Mouse (Mus musculus): Measurements from ENCODE around the gene Adam17.

The Adam17 gene

DNA sequence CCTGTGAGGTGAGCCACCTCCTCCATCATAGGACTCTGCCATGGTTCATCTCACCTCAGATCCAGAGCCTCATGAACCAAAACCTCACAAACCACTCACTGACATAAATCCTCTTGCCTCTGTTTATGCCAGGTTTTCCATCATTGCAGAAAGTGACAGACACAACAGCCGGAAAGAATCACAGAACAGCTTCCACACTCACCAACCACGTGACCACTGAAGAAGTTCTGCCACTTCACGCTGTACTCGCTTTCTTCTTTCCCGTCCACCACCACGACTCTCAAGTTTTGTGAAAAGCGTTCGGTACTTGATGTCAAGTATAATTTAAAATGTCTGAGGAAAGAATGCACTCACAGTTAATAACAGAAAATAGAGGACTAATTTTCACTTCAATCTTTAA, 19.8 kb downstream of the Adam17 start:
- DNase-seq, result no peak

DNA sequence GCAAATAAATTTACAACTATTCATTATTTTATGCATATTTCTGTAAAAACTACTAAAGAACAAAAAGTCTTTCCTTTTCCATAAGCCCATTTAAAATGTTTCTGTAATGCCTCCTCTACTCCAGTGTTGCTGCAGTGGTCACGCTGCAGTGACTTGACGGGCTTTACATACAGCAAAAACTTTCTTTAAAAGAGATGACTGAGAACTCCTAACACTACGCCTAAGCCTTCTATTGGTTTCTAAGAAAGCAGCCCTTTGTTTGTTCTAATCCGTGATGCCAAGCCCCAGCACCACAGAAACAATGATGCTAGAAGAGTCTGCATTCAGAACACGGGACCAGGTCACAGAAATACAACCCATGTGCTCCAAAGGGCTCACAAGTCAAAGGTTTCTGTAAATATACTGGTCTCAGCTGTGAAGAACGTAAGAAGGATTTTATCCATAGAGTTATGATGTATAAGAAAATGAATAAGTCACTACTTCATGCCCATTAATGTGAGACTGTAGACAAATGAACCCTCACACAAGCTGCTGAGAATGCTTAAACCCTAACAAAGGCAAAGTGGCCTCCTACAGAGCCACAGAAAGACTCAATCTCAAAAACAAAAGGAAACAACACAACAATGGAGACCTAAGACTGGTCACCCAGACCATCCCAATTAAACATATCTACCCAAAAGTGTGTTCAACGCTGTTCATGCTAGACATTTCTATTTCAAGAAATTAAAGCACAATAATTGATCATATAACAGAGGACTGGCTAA, 23.1 kb downstream of the Adam17 start:
- DNase-seq, result no peak

- no peak for DNase-seq
Measured at GRCm38 (mm10) chr12:21346972-21347371, 26.5 kb downstream of the Adam17 start.

DNA sequence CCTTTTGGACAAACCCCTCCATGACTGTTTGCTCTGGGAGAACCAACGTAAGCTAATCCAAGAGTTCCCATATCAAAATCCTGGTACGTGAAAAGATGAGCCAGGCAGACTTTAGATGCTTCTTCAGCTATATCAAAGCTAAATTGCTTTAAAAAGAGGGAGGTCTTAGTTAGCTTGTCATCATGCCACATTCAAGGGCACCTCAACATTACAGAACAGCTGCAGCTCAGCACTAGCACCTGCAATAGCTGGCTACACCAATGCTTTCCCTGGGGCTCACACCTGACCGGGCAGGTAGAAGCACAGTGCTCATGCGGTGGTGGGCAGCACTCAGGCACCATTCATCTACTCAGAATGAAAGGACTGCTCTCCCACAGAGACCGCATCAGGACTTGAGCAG, 32.8 kb downstream of the Adam17 start:
- DNase-seq, result no peak

- DNase-seq, result no peak
Measured at GRCm38 (mm10) chr12:21337171-21337570, 36.3 kb downstream of the Adam17 start.

DNA sequence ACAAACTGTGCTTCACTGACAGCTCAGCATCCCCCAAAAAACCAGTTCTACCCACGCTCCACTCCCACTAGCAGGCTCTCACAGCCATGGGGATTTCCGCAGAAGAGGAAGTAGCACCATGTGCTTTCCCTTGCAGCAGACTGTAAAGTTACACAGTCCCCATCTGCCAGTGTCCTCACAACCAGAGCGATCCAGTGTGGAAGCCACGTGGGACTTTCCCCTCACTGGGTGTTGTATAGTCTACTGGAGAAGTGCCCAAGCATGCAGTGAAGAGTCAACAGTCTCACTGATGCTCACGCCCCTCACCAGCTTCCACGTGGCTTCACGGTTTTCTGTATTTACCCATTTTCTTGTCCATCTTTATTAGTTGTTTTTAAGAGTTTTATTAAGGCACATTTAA, 37.6 kb downstream of the Adam17 start:
- DNase-seq, result no peak

- DNase-seq, result no peak
Measured at GRCm38 (mm10) chr12:21333766-21334165, 39.7 kb downstream of the Adam17 start.

- DNase-seq, result no peak
Measured at GRCm38 (mm10) chr12:21333021-21333420, 40.4 kb downstream of the Adam17 start.

DNA sequence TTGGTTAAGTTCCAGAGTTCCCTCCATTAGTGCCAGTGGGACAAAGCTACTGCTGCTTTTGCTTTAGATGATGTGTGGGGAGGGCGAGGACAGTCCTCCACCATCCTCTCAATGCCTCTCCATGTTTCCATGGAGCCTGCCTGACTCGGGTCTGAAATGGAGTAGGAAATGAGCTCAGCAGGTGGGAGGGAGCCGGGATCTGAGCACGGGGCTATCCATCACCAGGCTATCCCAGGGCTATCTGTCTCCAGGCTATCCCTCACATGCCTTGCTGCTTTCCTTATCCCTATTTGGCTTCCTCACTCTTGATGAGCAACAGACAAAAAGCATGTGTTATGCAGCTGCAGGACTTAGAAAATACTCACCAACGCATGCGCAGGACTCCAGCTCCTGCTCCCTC, 41.7 kb downstream of the Adam17 start:
- no peak for DNase-seq

- DNase-seq, result no peak
Measured at GRCm38 (mm10) chr12:21330961-21331576, 42.4 kb downstream of the Adam17 start.

GRCm38 (mm10) chr12:21329661-21330400, 43.6 kb downstream of the Adam17 start:
- no peak for DNase-seq

GRCm38 (mm10) chr12:21326325-21326724, 47.1 kb downstream of the Adam17 start:
- DNase-seq, result no peak

GRCm38 (mm10) chr12:21325266-21325665, 48.2 kb downstream of the Adam17 start:
- DNase-seq, result no peak

DNA sequence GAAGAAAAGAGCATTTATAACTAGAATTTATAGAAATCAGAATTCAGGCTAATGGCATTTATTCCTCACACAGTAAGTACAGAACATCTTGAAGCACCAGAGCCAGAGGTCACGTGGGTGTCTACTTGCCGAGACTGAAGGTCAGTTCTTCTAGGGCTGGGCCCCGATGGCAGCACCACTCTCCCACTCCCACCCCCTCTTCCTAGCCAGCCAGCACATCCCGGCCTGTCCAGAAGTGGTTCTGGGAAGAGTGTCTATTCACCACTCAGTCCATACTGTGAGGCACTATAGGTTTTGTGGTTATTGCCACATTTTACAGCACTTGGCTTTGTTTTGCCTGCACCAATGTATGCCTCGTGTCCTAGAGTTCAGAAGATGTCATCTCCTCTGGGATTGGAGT, 49.3 kb downstream of the Adam17 start:
- peak; percentile 35 to 49 for DNase-seq

- no peak for DNase-seq
Measured at GRCm38 (mm10) chr12:21322856-21323255, 50.6 kb downstream of the Adam17 start.

- DNase-seq, result no peak
Measured at GRCm38 (mm10) chr12:21322296-21322695, 51.1 kb downstream of the Adam17 start.

DNA sequence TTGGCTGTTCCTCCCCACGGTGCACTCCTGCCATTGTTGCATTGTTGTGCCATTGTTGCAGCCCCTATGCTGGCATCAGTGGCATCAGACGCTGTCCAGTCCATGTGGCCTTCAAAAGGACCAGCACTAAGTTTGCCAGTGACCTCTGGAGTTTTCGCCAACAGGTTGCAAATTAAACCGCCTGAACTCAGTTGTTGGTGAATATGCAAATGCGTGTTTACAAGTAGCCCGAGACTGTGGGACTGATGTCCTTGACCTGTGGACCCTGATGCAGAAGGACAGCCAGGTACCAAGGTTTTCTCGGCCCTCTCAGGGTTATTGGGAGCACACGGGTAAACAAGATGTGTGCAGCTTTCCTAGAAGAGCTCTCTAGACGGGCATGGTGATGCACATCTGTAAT, 52.3 kb downstream of the Adam17 start:
- peak; percentile 61 to 80 for DNase-seq

DNA sequence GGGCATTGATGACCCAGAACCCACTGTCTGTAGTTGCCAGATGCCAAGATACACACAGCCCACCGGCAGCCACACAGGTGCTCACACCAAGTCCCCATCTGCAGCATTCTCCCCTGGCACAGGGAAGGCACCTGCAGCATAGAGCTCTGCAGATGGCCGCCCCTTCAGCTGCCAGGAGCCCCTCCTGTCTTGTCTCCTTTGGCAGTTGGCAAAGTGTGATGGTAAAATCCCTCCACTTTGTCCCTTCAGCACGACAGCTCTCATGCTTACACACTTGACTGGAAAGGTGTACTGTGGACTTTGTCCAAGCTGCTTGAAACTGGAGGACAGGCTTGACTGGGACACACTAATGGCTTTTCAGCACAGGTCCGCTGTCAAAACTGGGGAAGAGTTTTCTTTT, 53.1 kb downstream of the Adam17 start:
- peak; percentile 51 to 57 for DNase-seq

DNA sequence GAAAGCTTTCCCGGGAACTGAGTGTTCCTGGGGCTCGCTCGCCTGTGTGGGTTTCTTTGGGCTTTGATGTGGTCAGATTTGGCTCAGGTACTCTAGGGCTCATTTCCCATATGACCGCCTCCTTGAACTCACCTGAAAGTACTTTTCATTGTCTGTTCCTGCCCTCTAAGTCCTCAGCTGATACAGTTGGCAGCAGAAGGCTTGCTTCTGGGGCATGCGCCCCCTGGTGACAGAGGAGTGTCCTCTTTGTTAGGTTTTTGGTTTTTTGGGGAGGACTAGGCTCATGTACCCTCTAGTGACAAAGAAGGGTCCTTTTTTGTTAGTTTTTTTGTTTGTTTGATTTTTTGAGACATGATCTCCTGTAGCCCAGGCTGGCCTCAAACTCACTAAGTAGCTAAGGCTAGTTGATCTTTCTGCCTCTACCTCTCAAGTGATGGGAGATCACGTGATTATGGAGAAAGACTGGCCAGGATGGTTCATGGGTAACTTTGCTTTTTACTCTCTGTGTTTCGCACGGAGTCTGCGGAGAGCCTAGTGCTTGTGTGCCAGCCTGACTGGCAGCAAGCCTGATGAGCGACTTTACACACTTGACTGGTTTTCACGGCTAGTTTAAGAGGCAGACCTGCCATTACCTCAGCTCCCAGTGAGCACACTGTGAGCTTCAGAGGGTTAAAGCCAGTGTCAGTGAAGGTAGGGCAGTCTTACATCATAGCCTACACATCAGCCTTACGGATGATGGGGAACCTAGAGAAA, 55.1 kb downstream of the Adam17 start:
- peak; percentile 76 to 77 for DNase-seq

DNA sequence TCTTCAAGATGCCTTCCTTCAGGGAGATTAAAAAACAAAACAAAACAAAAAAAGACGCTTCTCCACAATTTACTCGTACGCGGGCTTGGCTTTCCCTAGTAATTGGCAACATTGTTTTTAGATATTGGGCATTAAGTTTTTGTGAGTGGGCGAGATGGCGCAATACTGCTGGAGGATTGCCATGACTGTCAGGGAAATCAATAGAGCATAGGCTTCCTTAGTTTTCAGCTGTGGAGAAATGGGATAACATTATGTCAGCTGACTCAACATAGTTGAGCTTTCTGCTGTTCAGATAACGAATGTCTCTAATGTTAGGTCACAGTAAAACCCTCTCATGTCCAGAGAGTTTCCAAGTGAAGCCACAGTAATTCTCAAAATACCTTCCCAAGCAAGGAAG, 56.6 kb downstream of the Adam17 start:
- DNase-seq, result peak in 1 of 2 experiments; percentile 39

DNA sequence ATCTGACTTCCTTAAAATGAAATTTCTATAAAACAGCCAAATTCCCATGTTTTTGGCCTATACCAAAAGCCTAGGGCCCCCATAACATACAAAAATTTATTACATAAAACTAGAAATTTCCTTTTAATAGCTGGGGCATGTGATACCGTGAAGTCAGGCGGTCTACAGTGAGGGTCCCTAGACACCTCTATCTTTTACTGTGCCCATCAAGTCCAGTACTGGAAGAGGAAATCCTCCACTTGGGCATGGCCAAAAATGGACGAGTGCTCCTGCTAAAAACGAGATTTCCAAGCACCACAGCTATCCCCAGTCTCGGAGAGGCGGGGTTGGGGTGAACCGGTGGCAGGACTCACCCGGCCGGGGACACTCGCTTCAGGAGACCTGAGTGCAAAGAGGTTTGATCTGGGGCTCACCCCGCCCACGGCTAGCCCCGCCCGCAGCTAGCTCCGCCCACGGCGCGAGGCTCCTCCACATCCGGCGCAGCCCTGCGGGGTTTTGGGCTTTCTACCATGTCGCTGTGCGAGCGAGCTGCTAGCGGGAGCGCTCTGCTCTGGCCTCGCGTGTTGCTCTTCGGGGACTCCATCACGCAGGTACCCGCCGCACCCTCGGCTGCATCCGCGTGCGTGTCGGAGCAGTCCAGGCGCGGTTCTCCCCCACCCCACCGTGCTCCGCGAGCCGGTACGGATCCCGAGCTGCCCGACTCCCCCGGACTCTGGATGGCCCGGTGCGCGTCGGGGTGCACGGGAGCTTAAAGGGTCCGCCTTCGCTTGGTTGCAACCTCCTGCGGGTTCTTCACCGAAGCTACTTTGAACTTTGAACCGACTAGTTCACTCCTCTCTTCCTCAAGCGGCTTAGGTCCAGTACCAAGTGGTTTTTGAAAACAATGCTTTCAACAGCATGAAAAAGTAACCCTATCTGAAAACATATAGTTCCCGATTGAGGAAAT, 57.2 kb downstream of the Adam17 start, which contains the start of gene Iah1:
Iah1 (plus strand) TSS at position 467 of the 946 bp plus-strand sequence.
- DNase-seq, result peak; percentile 91 to 94

DNA sequence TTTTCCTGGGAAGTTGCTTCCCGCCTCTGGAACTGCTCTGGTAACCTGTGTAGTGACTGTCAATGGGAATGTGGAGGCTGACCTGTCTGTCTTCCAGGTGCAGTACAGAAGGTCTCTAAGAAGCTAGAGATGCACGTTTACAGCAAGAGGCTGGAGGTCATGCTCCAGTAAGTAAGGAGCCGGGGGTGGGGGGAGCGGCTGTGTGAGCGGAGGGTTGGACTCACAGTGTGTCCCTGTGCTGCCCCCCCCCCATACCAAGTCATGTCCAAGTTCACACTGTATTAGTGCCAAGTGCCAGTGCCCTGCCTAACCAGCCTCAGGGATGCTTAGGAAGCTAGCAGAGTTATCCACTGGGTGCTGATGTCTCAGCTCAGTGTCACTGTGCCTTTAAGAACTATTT, 61.2 kb downstream of the Adam17 start:
- DNase-seq, result peak in 1 of 2 experiments; percentile 66
